Mouse (Mus musculus): Measurements from ENCODE around the gene Tcp11x2. TPM values are rescaled to one million over a fixed set of nuclear protein-coding genes. Genes with fewer than 3 reads are reported as not detected.

The Tcp11x2 gene
- polyA plus RNA-seq, 1 experiment from 2014 or later = not detected

GRCm38 (mm10) chrX:135681858-135682257 lies 11.7 kb downstream of the Tcp11x2 start:
- no peak for ATAC-seq (ENCODE audit: low read depth)
- H3K4me3 ChIP-seq (ENCODE audit: low read depth, low read length) = no peak overlapping the region
- H3K27ac ChIP-seq (ENCODE audit: low read depth, low read length) = no peak overlapping the region
- no peaks in the 10 kb centered on the region for H3K36me3 ChIP-seq (ENCODE audit: control insufficient read depth, insufficient read depth, low read length)
- no peaks in the 10 kb centered on the region for H3K9me3 ChIP-seq (ENCODE audit: control insufficient read depth, low read length)
- H3K4me1 ChIP-seq (ENCODE audit: control insufficient read depth, insufficient read depth, low read length) = no peaks in the 10 kb centered on the region
- H3K27me3 ChIP-seq (ENCODE audit: control insufficient read depth, insufficient read depth, low read length) = no peaks in the 10 kb centered on the region
- H3K4me2 ChIP-seq (ENCODE audit: low read depth, low read length) = no peak overlapping the region
- no peak overlapping the region for H3K9ac ChIP-seq (replicated peaks; ENCODE audit: low read depth, low read length)
- 68% methylated on average over 2 of the region's 2 CpGs for WGBS

DNA sequence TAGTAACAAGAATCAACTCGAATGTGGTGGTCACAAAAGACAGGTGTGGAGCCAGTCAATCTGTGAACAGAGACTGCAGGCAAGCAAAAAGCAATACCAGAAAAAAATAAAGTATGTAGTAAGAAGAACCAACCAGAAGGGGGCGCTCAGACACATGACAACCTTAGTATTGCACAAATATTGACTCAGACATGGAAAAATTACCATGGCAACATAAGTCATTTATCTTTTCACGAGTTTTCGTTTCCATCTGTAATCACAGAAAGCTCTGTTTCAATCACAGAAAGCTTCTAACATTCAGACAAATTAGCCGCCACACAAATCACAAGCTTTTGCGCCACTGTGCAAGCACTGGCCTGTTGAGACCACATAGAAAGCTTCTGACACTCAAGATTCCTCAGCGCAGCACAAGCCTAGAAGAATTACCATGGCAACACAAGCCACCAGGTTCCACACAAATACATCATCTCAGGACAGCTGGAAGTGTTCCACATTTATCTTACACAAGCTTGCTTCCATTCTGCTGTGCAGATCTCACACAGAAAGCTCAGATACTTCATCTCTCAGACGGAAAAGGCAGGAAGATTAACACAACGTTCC lies 41.3 kb downstream of the Tcp11x2 start:
- Histone ChIP-seq H3K4me1 (ENCODE audit: control insufficient read depth, insufficient read depth, low read length) (no peaks in the 10 kb centered on the region), H3K4me3 (ENCODE audit: low read depth, low read length) (no peak overlapping the region), H3K9me3 (ENCODE audit: control insufficient read depth, low read length) (no peaks in the 10 kb centered on the region), H3K36me3 (ENCODE audit: control insufficient read depth, insufficient read depth, low read length) (no peaks in the 10 kb centered on the region), H3K4me2 (ENCODE audit: low read depth, low read length) (no peak overlapping the region), H3K27ac (ENCODE audit: low read depth, low read length) (no peak overlapping the region), H3K27me3 (ENCODE audit: control insufficient read depth, insufficient read depth, low read length) (no peaks in the 10 kb centered on the region), H3K9ac (replicated peaks; ENCODE audit: low read depth, low read length) (no peak overlapping the region)
- ATAC-seq (ENCODE audit: low read depth) = peak; percentile 73; the same call in 1 of the 2 replicates
- 40% methylated on average over 9 of the region's 9 CpGs for WGBS

GRCm38 (mm10) chrX:135627605-135628004 lies 66.0 kb downstream of the Tcp11x2 start, which contains the start of gene Prame:
Gene Prame, minus strand, starts transcription at chrX:135627705.
- no peak within 1 kb of the TSS for H3K4me3 ChIP-seq (ENCODE audit: low read depth, low read length)
- no peak within 1 kb of the TSS for H3K27ac ChIP-seq (ENCODE audit: low read depth, low read length)
- ATAC-seq (ENCODE audit: low read depth) = no peak
- no peaks in the 10 kb centered on the region for H3K36me3 ChIP-seq (ENCODE audit: control insufficient read depth, insufficient read depth, low read length)
- H3K9ac ChIP-seq (replicated peaks; ENCODE audit: low read depth, low read length) = no peak within 1 kb of the TSS
- H3K4me2 ChIP-seq (ENCODE audit: low read depth, low read length) = no peak within 1 kb of the TSS
- H3K27me3 ChIP-seq (ENCODE audit: control insufficient read depth, insufficient read depth, low read length) = no peaks in the 10 kb centered on the region
- H3K4me1 ChIP-seq (ENCODE audit: control insufficient read depth, insufficient read depth, low read length) = no peaks in the 10 kb centered on the region
- no peaks in the 10 kb centered on the region for H3K9me3 ChIP-seq (ENCODE audit: control insufficient read depth, low read length)
- WGBS = 92% methylated on average over 11 of the region's 11 CpGs

Other genes starting within 250 kb of the Tcp11x2 start
- not detected in 2 replicates for gene AV320801, start 199.2 kb downstream of the Tcp11x2 start, polyA plus RNA-seq (2014; fragmentation: Nextera tagmentation; extraction: Ambion mirVana)
- not detected in 2 replicates for gene Nxf7, start 95.0 kb downstream of the Tcp11x2 start, polyA plus RNA-seq (2014; fragmentation: Nextera tagmentation; extraction: Ambion mirVana)
- gene Prame, start 66.1 kb downstream of the Tcp11x2 start, polyA plus RNA-seq (2014; fragmentation: Nextera tagmentation; extraction: Ambion mirVana) = not detected in 2 replicates
- not detected in 2 replicates for gene Tmsb15a, start 31.5 kb upstream of the Tcp11x2 start, polyA plus RNA-seq (2014; fragmentation: Nextera tagmentation; extraction: Ambion mirVana)
- gene Armcx5, start 48.9 kb upstream of the Tcp11x2 start, polyA plus RNA-seq (2014; fragmentation: Nextera tagmentation; extraction: Ambion mirVana) = 10.3 and 11.2 TPM in 2 replicates
- gene Gprasp1, start 48.9 kb upstream of the Tcp11x2 start, polyA plus RNA-seq (2014; fragmentation: Nextera tagmentation; extraction: Ambion mirVana) = 229 and 270 TPM in 2 replicates
- 114 and 127 TPM in 2 replicates for gene Bhlhb9, start 103.8 kb upstream of the Tcp11x2 start, polyA plus RNA-seq (2014; fragmentation: Nextera tagmentation; extraction: Ambion mirVana)
- 183 and 196 TPM in 2 replicates for gene Gprasp2, start 145.2 kb upstream of the Tcp11x2 start, polyA plus RNA-seq (2014; fragmentation: Nextera tagmentation; extraction: Ambion mirVana)

Measured in neural tube, embryonic 14.5 days (tissue).